Mouse (Mus musculus) thymus, adult 2 months (tissue): ENCODE data around the gene Ryr2. TPM values are rescaled to one million over a fixed set of nuclear protein-coding genes. Genes with fewer than 3 reads are reported as not detected.

Experiments
- DNase-seq: peaks from one replicate; pipeline ENCODE4 v3.0.0; 2021
- H3K27ac ChIP-seq: fragments of 200-500 bp; 2 replicates; pipeline ENCODE4 v1.5.1; 2012; ENCODE audit warnings: low read length, control low read depth; ENCODE audit not compliant: control insufficient read depth, insufficient read depth
- H3K27me3 ChIP-seq: fragments of 200-500 bp; 2 replicates; pipeline ENCODE4 v1.6.1; 2012; ENCODE audit warnings: mild to moderate bottlenecking, low read length, moderate library complexity, mixed read lengths; ENCODE audit not compliant: control insufficient read depth, insufficient read depth
- H3K36me3 ChIP-seq: fragments of 200-500 bp; 2 replicates; pipeline ENCODE4 v1.6.1; 2012; ENCODE audit warnings: mild to moderate bottlenecking, low read length, moderate library complexity; ENCODE audit not compliant: control insufficient read depth, insufficient read depth
- H3K4me1 ChIP-seq: fragments of 200-500 bp; replicated peaks from 2 replicates; pipeline ENCODE4 v1.6.1; 2012; ENCODE audit warnings: low read length; ENCODE audit not compliant: control insufficient read depth, insufficient read depth
- H3K4me3 ChIP-seq: fragments of 200-500 bp; 2 replicates; pipeline ENCODE4 v1.5.1; 2012; ENCODE audit warnings: mild to moderate bottlenecking, low read length, control low read depth, moderate library complexity; ENCODE audit not compliant: control insufficient read depth, insufficient read depth
- CTCF ChIP-seq: fragments of 200-500 bp; IDR thresholded peaks from 2 replicates; pipeline ENCODE4 v1.5.1; 2012; ENCODE audit warnings: mild to moderate bottlenecking, control low read depth, low read length, moderate library complexity, borderline replicate concordance; ENCODE audit not compliant: control insufficient read depth, poor library complexity, insufficient read depth; ENCODE audit errors: extremely low read depth
- POLR2A ChIP-seq: fragments of 200-500 bp; IDR thresholded peaks from 2 replicates; pipeline ENCODE4 v1.6.1; 2012; ENCODE audit warnings: mild to moderate bottlenecking, low read length, control low read depth, moderate library complexity; ENCODE audit not compliant: control insufficient read depth, poor library complexity, insufficient read depth; ENCODE audit errors: extremely low read depth
- WGBS: fragments of 180-500 bp; shearing (Covaris S2); methylation state at CpG from one replicate; pipeline ENCODE4 v1.1.7; 2018; 5-methylcytosine and 5-hydroxymethylcytosine counted together
- polyA plus RNA-seq: library from polyadenylated mRNA; depleted of rRNA; stranded (reverse); fragments of >200 nt; gene quantifications from 2 replicates; pipeline ENCODE4 v1.2.3, GENCODE M21; 2012

The Ryr2 gene
- polyA plus RNA-seq, 1 experiment, result 3.6 TPM

- Histone ChIP-seq H3K4me1 (no peaks in the 10 kb centered on the region), H3K27me3 (no peaks in the 10 kb centered on the region), H3K36me3 (no peaks in the 10 kb centered on the region), H3K27ac (no peak overlapping the region), H3K4me3 (no peak overlapping the region)
- TF ChIP-seq POLR2A, result no peak
- no peak for TF ChIP-seq CTCF
- no peak for DNase-seq
These were observed 173.4 kb downstream of the Ryr2 start for GRCm38 (mm10) chr13:11933334-11933733.

GRCm38 (mm10) chr13:11928709-11929108, 178.0 kb downstream of the Ryr2 start:
- no peak for DNase-seq
- no peak for TF ChIP-seq POLR2A
- TF ChIP-seq CTCF, result no peak
- H3K4me1 ChIP-seq, result no peaks in the 10 kb centered on the region
- no peaks in the 10 kb centered on the region for H3K36me3 ChIP-seq
- H3K4me3 ChIP-seq, result no peak overlapping the region
- 90% methylated on average over 3 of the region's 3 CpGs for WGBS
- no peaks in the 10 kb centered on the region for H3K27me3 ChIP-seq
- H3K27ac ChIP-seq, result no peak overlapping the region

GRCm38 (mm10) chr13:11927727-11928126, 179.0 kb downstream of the Ryr2 start:
- Histone ChIP-seq H3K36me3 (no peaks in the 10 kb centered on the region), H3K4me3 (no peak overlapping the region), H3K27me3 (no peaks in the 10 kb centered on the region), H3K27ac (no peak overlapping the region), H3K4me1 (no peaks in the 10 kb centered on the region)
- DNase-seq, result no peak
- TF ChIP-seq POLR2A (no peak), CTCF (no peak)
- 90% methylated on average over 4 of the region's 4 CpGs for WGBS

GRCm38 (mm10) chr13:11926720-11927500, 179.8 kb downstream of the Ryr2 start:
- Histone ChIP-seq H3K4me1 (no peaks in the 10 kb centered on the region), H3K4me3 (no peak overlapping the region), H3K27me3 (no peaks in the 10 kb centered on the region), H3K27ac (no peak overlapping the region), H3K36me3 (no peaks in the 10 kb centered on the region)
- TF ChIP-seq CTCF (no peak), POLR2A (no peak)
- no peak for DNase-seq
- 89% methylated on average over 11 of the region's 11 CpGs for WGBS

- WGBS, result 91% methylated on average over 2 of the region's 2 CpGs
- no peak overlapping the region for H3K27ac ChIP-seq
- DNase-seq, result no peak
- TF ChIP-seq CTCF (no peak), POLR2A (no peak)
- no peaks in the 10 kb centered on the region for H3K36me3 ChIP-seq
- H3K4me1 ChIP-seq, result no peaks in the 10 kb centered on the region
- no peak overlapping the region for H3K4me3 ChIP-seq
- no peaks in the 10 kb centered on the region for H3K27me3 ChIP-seq
These were observed 180.5 kb downstream of the Ryr2 start for GRCm38 (mm10) chr13:11926215-11926614.

GRCm38 (mm10) chr13:11924732-11925131, 182.0 kb downstream of the Ryr2 start:
- TF ChIP-seq CTCF, result no peak
- TF ChIP-seq POLR2A, result no peak
- Histone ChIP-seq H3K36me3 (no peaks in the 10 kb centered on the region), H3K27ac (no peak overlapping the region), H3K27me3 (no peaks in the 10 kb centered on the region), H3K4me3 (no peak overlapping the region), H3K4me1 (no peaks in the 10 kb centered on the region)
- WGBS, result 89% methylated on average over 3 of the region's 3 CpGs
- no peak for DNase-seq

GRCm38 (mm10) chr13:11920495-11920894, 186.2 kb downstream of the Ryr2 start:
- Histone ChIP-seq H3K27me3 (no peaks in the 10 kb centered on the region), H3K4me1 (no peaks in the 10 kb centered on the region), H3K36me3 (no peaks in the 10 kb centered on the region), H3K27ac (no peak overlapping the region), H3K4me3 (no peak overlapping the region)
- TF ChIP-seq POLR2A (no peak), CTCF (no peak)
- no peak for DNase-seq
- 97% methylated on average over 1 of the region's 1 CpGs for WGBS
